Mouse (Mus musculus) thymus, adult 2 months (tissue): ENCODE results near the gene Slc4a2.

Source experiments
- CTCF ChIP-seq: fragments of 200-500 bp; IDR thresholded peaks from 2 replicates; pipeline ENCODE4 v1.5.1; 2012; ENCODE audit warnings: mild to moderate bottlenecking, control low read depth, low read length, moderate library complexity, borderline replicate concordance; ENCODE audit not compliant: control insufficient read depth, poor library complexity, insufficient read depth; ENCODE audit errors: extremely low read depth
- POLR2A ChIP-seq: fragments of 200-500 bp; IDR thresholded peaks from 2 replicates; pipeline ENCODE4 v1.6.1; 2012; ENCODE audit warnings: mild to moderate bottlenecking, low read length, control low read depth, moderate library complexity; ENCODE audit not compliant: control insufficient read depth, poor library complexity, insufficient read depth; ENCODE audit errors: extremely low read depth

DNA sequence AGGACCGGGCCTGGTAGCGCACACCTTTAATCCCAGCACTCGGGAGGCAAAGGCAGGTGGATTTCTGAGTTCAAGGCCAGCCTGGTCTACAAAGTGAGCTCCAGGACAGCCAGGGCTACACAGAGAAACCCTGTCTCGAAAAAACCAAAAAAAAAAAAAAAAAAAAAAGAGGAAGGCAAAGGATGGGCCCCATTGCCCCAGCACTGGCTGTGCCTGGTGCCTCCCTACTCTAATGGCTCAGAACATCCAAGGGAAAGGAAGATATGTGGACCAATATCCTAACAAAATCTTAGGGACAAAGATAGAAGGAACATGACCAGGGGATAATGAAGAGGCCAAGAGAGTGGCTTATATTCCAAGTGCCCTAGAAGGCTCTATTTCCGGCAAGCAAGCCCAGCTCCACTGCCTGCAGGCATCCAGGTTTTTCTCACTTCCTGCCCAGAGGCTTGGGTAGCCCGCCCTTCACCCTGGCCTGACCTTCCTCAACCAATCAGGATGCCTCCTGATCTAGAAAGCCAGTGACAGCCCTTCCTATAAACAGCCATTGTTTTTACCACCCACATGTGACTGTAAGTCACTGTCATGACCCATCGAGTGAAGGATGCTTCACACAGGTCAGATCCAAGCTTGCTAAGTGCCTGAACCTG lies 34.5 kb upstream of the Slc4a2 start:
- no peak for TF ChIP-seq CTCF
- no peak for TF ChIP-seq POLR2A
